Mouse (Mus musculus) left cerebral cortex, postnatal 10 days (tissue): ENCODE measurements around the gene Pter. TPM values are rescaled to one million over a fixed set of nuclear protein-coding genes. Genes with fewer than 3 reads are reported as not detected.

Source experiments
- DNase-seq, 2 experiments: peaks; one replicate each; pipeline ENCODE4 v3.0.0; 2021 to 2022; ENCODE audit warnings: low spot score in 2 of 2, mixed read lengths in 1 of 2; ENCODE audit errors: extremely low spot score in 1 of 2
- intact Hi-C: fragments of 180-260 bp; cut with DNase I; formaldehyde crosslinking; loops from one replicate; pipeline ENCODE4 v1.15.1; 2025
- total RNA-seq, 2 experiments: library from RNA; stranded (reverse); gene quantifications; 2 replicates each; pipeline ENCODE4 v1.2.3; 2021

Pter gene
- total RNA-seq, result 1 to 10 TPM; 1.1 to 1.5 TPM

- intact Hi-C loops, result no loop called here
- DNase-seq, result peak; percentile 42 to 88
Measured at GRCm38 (mm10) chr2:12923804-12924591, at the start of gene Pter. Pter (plus strand) TSS chr2:12924041.

- DNase-seq, result no peak
- intact Hi-C loops, result no loop called here
Measured at GRCm38 (mm10) chr2:12874232-12874631, 49.6 kb upstream of the Pter start.

DNA sequence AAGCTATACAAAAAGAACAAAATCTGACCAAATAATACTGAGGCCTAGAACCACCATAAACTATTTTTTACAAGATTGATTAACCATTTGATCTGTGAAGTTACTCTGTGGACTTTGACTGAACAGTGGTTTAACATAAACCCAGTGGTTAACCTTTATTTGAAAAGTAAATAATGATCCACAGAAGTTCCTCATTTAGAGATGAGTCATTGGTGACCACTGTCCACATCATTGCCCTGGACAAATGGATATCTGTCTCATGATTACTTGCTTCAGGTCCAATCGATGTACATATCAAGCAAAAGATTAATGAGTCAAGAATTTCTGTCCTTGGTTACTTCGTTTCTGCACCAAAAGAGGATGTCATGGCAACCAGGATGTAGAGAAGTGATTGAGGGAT lies 44.3 kb upstream of the Pter start:
- intact Hi-C loops, result no loop called here
- no peak for DNase-seq

GRCm38 (mm10) chr2:12881009-12881408 lies 42.8 kb upstream of the Pter start:
- no peak for DNase-seq
- intact Hi-C loops, result no loop called here

GRCm38 (mm10) chr2:12883276-12883914 lies 40.4 kb upstream of the Pter start:
- intact Hi-C loops, result no loop called here
- peak; percentile 45 to 49 for DNase-seq

- intact Hi-C loops, result no loop called here
Measured at GRCm38 (mm10) chr2:12887015-12887414, 36.8 kb upstream of the Pter start.

DNA sequence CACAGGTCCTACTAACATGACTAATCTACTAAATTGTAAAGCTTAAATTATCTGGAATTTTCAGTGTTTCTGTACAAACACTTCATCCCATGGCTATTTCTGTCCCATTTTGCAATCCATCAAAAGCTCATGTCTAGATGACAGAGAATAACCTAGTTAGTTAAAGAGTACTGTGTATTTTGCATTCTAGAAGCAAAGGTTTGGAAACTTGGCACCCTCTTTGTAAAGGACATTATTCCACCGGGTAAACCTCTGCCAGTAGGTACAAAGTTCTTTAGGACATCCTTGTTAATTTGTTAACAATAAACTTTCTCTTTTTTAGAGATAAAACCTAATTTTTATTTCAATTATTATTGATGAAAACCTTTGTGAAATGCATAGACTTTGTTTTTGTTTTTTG lies 18.1 kb upstream of the Pter start:
- no peak for DNase-seq
- intact Hi-C loops, result no loop called here

More at GRCm38 (mm10) chr2:12887015-12887414, 36.8 kb upstream of the Pter start:
- DNase-seq, result no peak

GRCm38 (mm10) chr2:12925643-12926042 lies 1.8 kb downstream of the Pter start:
- intact Hi-C loops, result no loop called here
- no peak for DNase-seq

DNA sequence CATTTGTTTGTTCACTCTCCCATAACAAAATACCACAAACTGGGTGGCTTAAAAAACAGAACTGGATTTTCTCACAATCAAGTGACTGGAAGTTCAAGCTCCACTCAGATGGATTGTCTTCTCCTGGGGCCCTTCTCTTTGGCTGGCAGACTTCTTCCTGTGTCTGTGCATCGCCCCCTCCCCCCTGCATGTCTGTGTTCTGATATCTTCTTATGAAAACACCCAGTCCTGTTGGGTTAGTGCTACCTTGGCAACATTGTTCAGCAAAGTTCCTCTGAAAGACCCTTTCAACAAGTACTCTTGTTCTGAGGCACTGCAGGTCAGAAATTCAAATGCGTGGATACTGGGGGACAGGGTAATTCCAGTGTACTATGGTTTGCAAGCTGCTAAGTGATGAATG lies 6.5 kb downstream of the Pter start:
- intact Hi-C loops, result no loop called here
- no peak for DNase-seq

DNA sequence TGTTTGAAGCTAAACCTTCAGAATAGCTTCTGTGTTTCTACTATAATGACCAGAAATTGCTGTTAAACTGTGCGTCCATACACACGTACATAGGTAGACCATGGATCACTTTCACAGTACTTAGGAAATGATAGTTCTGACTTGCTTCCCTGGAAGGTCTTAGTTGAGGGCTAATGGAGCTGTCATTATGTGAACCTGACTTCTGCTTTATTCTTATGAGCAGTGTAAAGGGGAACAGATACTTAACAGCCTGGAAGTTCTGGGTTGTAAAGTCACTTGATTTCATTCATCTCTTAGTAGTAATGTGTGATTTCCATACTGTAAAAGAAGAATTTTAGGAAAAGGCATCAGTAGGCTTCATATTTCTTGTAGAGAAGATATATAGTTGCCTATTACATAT lies 10.1 kb downstream of the Pter start:
- intact Hi-C loops, result no loop called here
- DNase-seq, result no peak

DNA sequence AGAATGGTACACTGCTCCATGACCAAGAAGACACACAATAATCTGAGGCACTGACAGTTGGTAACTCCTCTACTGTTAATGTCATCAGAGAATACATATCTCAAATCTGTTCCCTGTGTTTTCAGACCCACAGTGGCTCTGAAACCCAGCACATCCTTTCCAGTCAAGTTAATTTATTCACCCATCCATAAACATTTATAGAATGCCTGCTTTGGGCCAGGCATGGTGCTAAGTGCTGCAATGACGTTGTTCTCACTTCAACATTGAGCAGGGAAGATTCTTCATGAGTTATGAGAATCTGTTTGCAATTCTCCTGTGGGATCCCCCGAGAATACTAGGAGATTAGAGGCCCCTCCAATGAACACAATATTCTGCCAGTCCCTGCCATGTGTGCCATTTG lies 11.4 kb downstream of the Pter start:
- peak in 1 of 2 experiments; percentile 5 for DNase-seq
- intact Hi-C loops, result no loop called here

- no peak for DNase-seq
- intact Hi-C loops, result no loop called here
Measured at GRCm38 (mm10) chr2:12937461-12938217, 13.8 kb downstream of the Pter start.

GRCm38 (mm10) chr2:12938641-12939040 lies 14.8 kb downstream of the Pter start:
- intact Hi-C loops, result no loop called here
- no peak for DNase-seq

DNA sequence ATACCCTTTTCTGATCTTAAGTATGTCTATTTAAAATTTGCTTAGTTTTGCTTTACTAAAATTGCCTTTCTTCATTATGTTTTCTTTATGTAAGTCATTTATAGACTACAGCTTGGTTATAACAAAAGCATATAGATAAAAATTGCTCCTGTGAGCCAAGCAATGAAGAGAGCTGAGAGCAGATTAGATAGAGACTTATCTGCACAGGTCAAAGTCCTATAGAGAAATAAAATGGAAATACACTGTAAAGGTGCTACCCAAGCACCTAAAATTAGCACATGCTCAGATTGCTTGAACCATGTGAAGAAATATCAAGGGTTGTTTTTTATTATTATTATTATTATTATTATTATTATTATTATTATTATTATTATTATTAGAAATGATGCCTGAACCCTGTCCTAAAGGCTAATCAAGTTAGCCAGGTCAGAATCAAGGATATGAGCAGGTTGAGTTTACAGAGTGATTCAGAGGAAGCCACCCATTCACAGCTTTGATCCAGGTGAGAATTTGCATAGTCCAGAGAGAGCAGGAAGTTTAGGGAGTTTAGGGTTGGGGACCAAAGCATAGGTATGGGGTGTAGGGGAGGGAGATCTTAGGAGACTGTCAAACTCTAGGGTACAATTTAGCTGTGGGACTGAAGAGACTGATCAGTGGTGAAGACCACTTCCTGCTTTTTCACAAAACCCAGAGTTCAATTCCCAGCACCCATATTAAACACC lies 33.0 kb downstream of the Pter start:
- DNase-seq, result no peak
- intact Hi-C loops, result no loop called here

GRCm38 (mm10) chr2:12970049-12970724 lies 46.3 kb downstream of the Pter start:
- no peak for DNase-seq
- intact Hi-C loops, result no loop called here

GRCm38 (mm10) chr2:12973752-12974151 lies 49.9 kb downstream of the Pter start:
- intact Hi-C loops, result no loop called here

GRCm38 (mm10) chr2:12977367-12977766 lies 53.5 kb downstream of the Pter start:
- DNase-seq, result no peak
- intact Hi-C loops, result no loop called here

More at GRCm38 (mm10) chr2:12973752-12974151, 49.9 kb downstream of the Pter start:
- DNase-seq, result no peak

DNA sequence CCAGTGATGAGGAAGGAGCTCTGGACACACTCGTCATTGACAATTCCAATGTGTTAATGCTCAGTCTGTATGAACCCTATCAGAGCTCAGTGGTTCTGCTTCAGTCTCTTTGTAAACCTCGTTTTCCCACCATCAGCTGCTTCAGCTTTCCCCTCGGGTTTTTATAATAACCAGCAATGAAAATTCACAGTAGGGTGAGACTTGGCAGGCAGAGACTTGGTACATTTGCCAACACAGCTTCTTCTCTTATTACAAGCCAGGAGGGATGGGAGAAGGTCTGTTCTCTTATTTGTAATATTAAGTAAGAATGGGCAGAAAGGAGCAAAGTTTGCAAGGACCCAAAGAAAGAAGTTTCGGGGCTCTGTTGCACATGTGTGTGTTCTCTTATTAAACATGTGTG lies 54.9 kb downstream of the Pter start:
- intact Hi-C loops, result no loop called here
- no peak for DNase-seq
